Mouse (Mus musculus): ENCODE data around the gene Rbl1. TPM values are rescaled to one million over a fixed set of nuclear protein-coding genes. Genes with fewer than 3 reads are reported as not detected.

Gene Rbl1
- total and polyA plus RNA-seq, 3 experiments, result 14.9 to 27.4 (median 21.9) TPM

- DNase-seq (ENCODE audit: extremely low read depth), result no peak
- Histone ChIP-seq H3K9me3 (replicated peaks; ENCODE audit: low read length) (peaks cover 8% of the 10 kb centered on the region), H3K36me3 (replicated peaks in 1 of 2; ENCODE audit: control insufficient read depth in 1 of 2, insufficient read depth in 1 of 2, low read length in 1 of 2) (peaks cover 0 to 3% of the 10 kb centered on the region in 2 experiments), H3K27ac (ENCODE audit: insufficient read depth, low read depth) (no peak overlapping the region), H3K4me3 (replicated peaks in 1 of 3; ENCODE audit: low read depth in 2 of 3, low read length in 2 of 3, poor library complexity in 1 of 3) (no peak overlapping the region), H3K27me3 (replicated peaks) (no peaks in the 10 kb centered on the region), H3K4me2 (ENCODE audit: insufficient read depth, low read depth, poor library complexity, severe bottlenecking) (no peak overlapping the region), H3K79me2 (replicated peaks; ENCODE audit: control insufficient read depth, extremely low read depth, insufficient read depth, poor library complexity, severe bottlenecking) (0 out of 2 replicates have a peak, but pooled peaks cover under 1% of the 10 kb centered on the region), H3K9ac (ENCODE audit: insufficient read depth, low read depth) (no peak overlapping the region), H3K4me1 (ENCODE audit: control insufficient read depth in 1 of 2, insufficient read depth in 2 of 2) (peaks cover 7 to 31% of the 10 kb centered on the region in 2 experiments; a peak in 3 of 4 replicates)
- dilution Hi-C loops (cut with MboI; ENCODE audit: extremely low pct_ligation_motif_present, extremely low pct_unique_long_range_greater_than_20kb, low sequenced_read_pairs) (no loop called here), in situ Hi-C loops (cut with MboI; ENCODE audit: low pct_ligation_motif_present, low pct_unique_long_range_greater_than_20kb, low sequenced_read_pairs) (loop anchor here (10.0 to 25.0 kb wide), 2 partner anchors 45 to 423 kb away; partner anchors contain the start of genes Blcap and Nnat)
- TF ChIP-seq MXI1 (IDR thresholded peaks at IDR 0.05; ENCODE audit: low read depth, low read length) (no peak), USF1 (IDR thresholded peaks at IDR 0.05; ENCODE audit: low read depth, low read length) (no peak), KAT2A (IDR thresholded peaks at IDR 0.05; ENCODE audit: insufficient replicate concordance, low read length) (no peak), ZMIZ1 (IDR thresholded peaks at IDR 0.05; ENCODE audit: low read depth, low read length) (no peak), RCOR1 (conservative IDR thresholded peaks at IDR 0.05; ENCODE audit: low read depth, low read length) (no peak)
These were observed 65.0 kb downstream of the Rbl1 start for GRCm38 (mm10) chr2:157139251-157139802.

GRCm38 (mm10) chr2:157138808-157139207 is 65.5 kb downstream of the Rbl1 start:
- TF ChIP-seq MEF2A (IDR thresholded peaks at IDR 0.05; ENCODE audit: borderline replicate concordance, low read depth, low read length), result no peak
- 0 out of 2 replicates have a peak, but pooled peaks have one; percentile 14 for TF ChIP-seq CHD2 (IDR thresholded peaks at IDR 0.05; ENCODE audit: low read length)
- H3K36me3 ChIP-seq (replicated peaks in 1 of 2; ENCODE audit: control insufficient read depth in 1 of 2, insufficient read depth in 1 of 2, low read length in 1 of 2), result no peaks in the 10 kb centered on the region
- peaks cover 8% of the 10 kb centered on the region for H3K9me3 ChIP-seq (replicated peaks; ENCODE audit: low read length)
- H3K4me2 ChIP-seq (ENCODE audit: insufficient read depth, low read depth, poor library complexity, severe bottlenecking), result no peak overlapping the region
- no peaks in the 10 kb centered on the region for H3K27me3 ChIP-seq (replicated peaks)
- peaks cover 7 to 31% of the 10 kb centered on the region in 2 experiments; a peak in 3 of 4 replicates for H3K4me1 ChIP-seq (ENCODE audit: control insufficient read depth in 1 of 2, insufficient read depth in 2 of 2)
- no peak overlapping the region for H3K4me3 ChIP-seq (replicated peaks in 1 of 3; ENCODE audit: low read depth in 2 of 3, low read length in 2 of 3, poor library complexity in 1 of 3)
- 0 out of 2 replicates have a peak overlapping the region, but pooled peaks have one; percentile 12 for H3K27ac ChIP-seq (ENCODE audit: insufficient read depth, low read depth)
- no peak overlapping the region for H3K9ac ChIP-seq (ENCODE audit: insufficient read depth, low read depth)
- peaks cover 6% of the 10 kb centered on the region for H3K79me2 ChIP-seq (replicated peaks; ENCODE audit: control insufficient read depth, extremely low read depth, insufficient read depth, poor library complexity, severe bottlenecking)
- dilution Hi-C loops (cut with MboI; ENCODE audit: extremely low pct_ligation_motif_present, extremely low pct_unique_long_range_greater_than_20kb, low sequenced_read_pairs) (no loop called here), in situ Hi-C loops (cut with MboI; ENCODE audit: low pct_ligation_motif_present, low pct_unique_long_range_greater_than_20kb, low sequenced_read_pairs) (loop anchor here (10.0 to 25.0 kb wide), 2 partner anchors 46 to 423 kb away; partner anchors contain the start of genes Blcap and Nnat)
- no peak for DNase-seq (ENCODE audit: extremely low read depth)

- in situ Hi-C loops (cut with MboI; ENCODE audit: low pct_ligation_motif_present, low pct_unique_long_range_greater_than_20kb, low sequenced_read_pairs) (loop anchor here (10.0 to 25.0 kb wide), 2 partner anchors 47 to 424 kb away; partner anchors contain the start of genes Blcap and Nnat), dilution Hi-C loops (cut with MboI; ENCODE audit: extremely low pct_ligation_motif_present, extremely low pct_unique_long_range_greater_than_20kb, low sequenced_read_pairs) (no loop called here)
- H3K36me3 ChIP-seq (replicated peaks in 1 of 2; ENCODE audit: control insufficient read depth in 1 of 2, insufficient read depth in 1 of 2, low read length in 1 of 2), result no peaks in the 10 kb centered on the region
- H3K79me2 ChIP-seq (replicated peaks; ENCODE audit: control insufficient read depth, extremely low read depth, insufficient read depth, poor library complexity, severe bottlenecking), result peaks cover 12% of the 10 kb centered on the region
- H3K4me3 ChIP-seq (replicated peaks in 1 of 3; ENCODE audit: low read depth in 2 of 3, low read length in 2 of 3, poor library complexity in 1 of 3), result no peak overlapping the region
- peak overlapping the region; percentile 12; the same call in 1 of the 2 replicates for H3K27ac ChIP-seq (ENCODE audit: insufficient read depth, low read depth)
- H3K9ac ChIP-seq (ENCODE audit: insufficient read depth, low read depth), result no peak overlapping the region
- H3K4me1 ChIP-seq (ENCODE audit: control insufficient read depth in 1 of 2, insufficient read depth in 2 of 2), result peaks cover 7 to 33% of the 10 kb centered on the region in 2 experiments; a peak in 3 of 4 replicates
- H3K27me3 ChIP-seq (replicated peaks), result no peaks in the 10 kb centered on the region
- H3K4me2 ChIP-seq (ENCODE audit: insufficient read depth, low read depth, poor library complexity, severe bottlenecking), result no peak overlapping the region
- H3K9me3 ChIP-seq (replicated peaks; ENCODE audit: low read length), result peaks cover 8% of the 10 kb centered on the region
- DNase-seq (ENCODE audit: extremely low read depth), result peak; percentile 71
- TF ChIP-seq ZC3H11A (IDR thresholded peaks at IDR 0.05; ENCODE audit: low read depth, low read length), result no peak
- TF ChIP-seq SMC3 (IDR thresholded peaks at IDR 0.05; ENCODE audit: low read depth, low read length), result no peak
- no peak for TF ChIP-seq USF1 (IDR thresholded peaks at IDR 0.05; ENCODE audit: low read depth, low read length)
- TF ChIP-seq POLR2AphosphoS2 (IDR thresholded peaks at IDR 0.05; ENCODE audit: low read depth, low read length), result no peak
- TF ChIP-seq USF2 (conservative IDR thresholded peaks at IDR 0.05; ENCODE audit: low read depth, low read length), result no peak
- no peak for TF ChIP-seq NRF1 (IDR thresholded peaks at IDR 0.05; ENCODE audit: low read depth, low read length)
- TF ChIP-seq ELF1 (IDR thresholded peaks at IDR 0.05; ENCODE audit: low read depth, low read length), result no peak
- TF ChIP-seq BHLHE40 (IDR thresholded peaks at IDR 0.05; ENCODE audit: low read depth, low read length), result peak; percentile 59
- no peak for TF ChIP-seq ZMIZ1 (IDR thresholded peaks at IDR 0.05; ENCODE audit: low read depth, low read length)
- TF ChIP-seq CTCF (conservative IDR thresholded peaks at IDR 0.05 in 1 of 2, IDR thresholded peaks at IDR 0.05 in 1 of 2; ENCODE audit: low read depth in 2 of 2, low read length in 2 of 2), result no peak; a peak in 1 of 4 replicates
- TF ChIP-seq TBP (conservative IDR thresholded peaks at IDR 0.05; ENCODE audit: low read depth, low read length), result 0 out of 2 replicates have a peak, but pooled peaks have one; percentile 51
- no peak; the same call in none of the 2 replicates for TF ChIP-seq RAD21 (IDR thresholded peaks at IDR 0.05; ENCODE audit: low read depth, low read length)
- TF ChIP-seq RCOR1 (conservative IDR thresholded peaks at IDR 0.05; ENCODE audit: low read depth, low read length), result no peak
- no peak for TF ChIP-seq POLR2A (IDR thresholded peaks at IDR 0.05; ENCODE audit: low read depth, low read length)
- peak; percentile 40; the same call in 1 of the 2 replicates for TF ChIP-seq IRF4 (IDR thresholded peaks at IDR 0.05; ENCODE audit: low read depth, low read length)
- no peak for TF ChIP-seq NELFE (IDR thresholded peaks at IDR 0.05; ENCODE audit: low read depth, low read length)
- TF ChIP-seq KAT2A (IDR thresholded peaks at IDR 0.05; ENCODE audit: insufficient replicate concordance, low read length), result no peak
- TF ChIP-seq PAX5 (IDR thresholded peaks at IDR 0.05; ENCODE audit: low read length), result no peak
- no peak for TF ChIP-seq MXI1 (IDR thresholded peaks at IDR 0.05; ENCODE audit: low read depth, low read length)
- no peak for TF ChIP-seq ZKSCAN1 (IDR thresholded peaks at IDR 0.05; ENCODE audit: borderline replicate concordance, low read depth, low read length)
These were observed 66.2 kb downstream of the Rbl1 start for GRCm38 (mm10) chr2:157137959-157138731.

Measured in CH12.LX (cell line).